Mouse (Mus musculus) erythroblast, embryonic 14.5 days (primary cell): ENCODE results near the gene Npm1. TPM values are rescaled to one million over a fixed set of nuclear protein-coding genes. Genes with fewer than 3 reads are reported as not detected.

Source experiments
- H3K27me3 ChIP-seq: 2 replicates; pipeline ENCODE4 v1.6.1; 2012; ENCODE audit warnings: inconsistent platforms; ENCODE audit not compliant: control insufficient read depth
- H3K36me3 ChIP-seq: 2 replicates; pipeline ENCODE4 v1.6.1; 2012; ENCODE audit warnings: mild to moderate bottlenecking, inconsistent platforms; ENCODE audit not compliant: control insufficient read depth
- H3K4me1 ChIP-seq: 2 replicates; pipeline ENCODE4 v1.6.1; 2012; ENCODE audit warnings: inconsistent platforms; ENCODE audit not compliant: control insufficient read depth
- H3K4me3 ChIP-seq: replicated peaks from 2 replicates; pipeline ENCODE3; 2012; ENCODE audit warnings: moderate library complexity, mild to moderate bottlenecking, inconsistent platforms
- H3K9me3 ChIP-seq: 2 replicates; pipeline ENCODE4 v1.6.1; 2012; ENCODE audit warnings: low read length, inconsistent platforms, mixed read lengths; ENCODE audit not compliant: control insufficient read depth
- GATA1 ChIP-seq: IDR thresholded peaks from 2 replicates; pipeline ENCODE4 v1.6.1; 2012; ENCODE audit warnings: low read length, inconsistent platforms, mixed read lengths
- TAL1 ChIP-seq: IDR thresholded peaks from 3 replicates; pipeline ENCODE4 v1.6.1; 2012; ENCODE audit warnings: low read length, inconsistent platforms, mixed read lengths
- polyA plus RNA-seq: library from polyadenylated mRNA; stranded (reverse); fragments of >175 nt; gene quantifications from 2 replicates; pipeline ENCODE4 v1.2.3, GENCODE M21; 2012

The Npm1 gene
- polyA plus RNA-seq, 1 experiment, result 5.8 TPM

DNA sequence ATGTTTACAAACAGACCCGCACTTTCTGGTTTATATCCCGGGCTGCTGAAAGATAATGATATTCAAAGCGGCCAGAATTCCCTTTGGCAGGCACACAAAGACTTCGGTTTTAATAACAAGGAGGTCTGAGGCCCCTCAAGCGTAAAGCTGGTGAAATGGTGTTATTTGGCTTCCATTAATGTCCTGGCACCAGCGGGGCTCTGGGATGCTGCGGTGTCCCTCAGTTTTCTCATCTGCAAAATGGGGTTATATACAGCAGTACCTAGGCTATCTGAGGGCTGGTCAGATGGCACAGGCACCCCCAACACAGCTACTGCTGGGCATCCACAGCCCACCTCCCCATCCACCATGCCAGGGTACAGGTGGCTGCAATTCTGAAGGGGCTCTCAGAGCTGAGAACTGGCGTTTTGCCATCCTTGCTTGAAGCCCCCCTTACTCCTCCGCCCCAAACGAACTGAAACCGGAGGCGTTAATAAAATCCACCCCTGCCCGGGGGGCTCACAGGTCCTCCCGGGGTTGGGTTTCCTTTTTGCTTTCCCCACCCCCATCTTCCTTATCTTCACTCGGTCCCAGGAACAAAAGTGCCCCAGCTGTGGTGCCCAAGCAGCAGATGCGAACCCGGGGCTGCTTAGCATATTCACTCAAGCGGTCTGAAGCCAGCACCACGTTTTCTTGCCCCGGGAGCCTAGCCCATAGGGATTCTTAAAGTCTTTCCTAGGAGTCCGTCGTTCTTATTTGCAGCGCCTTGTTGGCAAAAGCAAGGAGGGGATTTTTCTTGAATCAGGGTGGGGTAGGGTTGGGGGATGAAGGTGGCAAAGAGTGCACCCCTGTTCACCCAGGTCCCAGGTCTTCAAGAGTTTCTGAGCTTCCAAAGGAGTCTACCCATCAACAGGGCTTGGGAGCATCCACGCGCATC is 32.8 kb upstream of the Npm1 start:
- TF ChIP-seq GATA1 (no peak), TAL1 (no peak)
- Histone ChIP-seq H3K36me3 (no peaks in the 10 kb centered on the region), H3K4me3 (no peak overlapping the region), H3K9me3 (peaks cover 15% of the 10 kb centered on the region), H3K4me1 (no peaks in the 10 kb centered on the region), H3K27me3 (peaks cover 89% of the 10 kb centered on the region)

DNA sequence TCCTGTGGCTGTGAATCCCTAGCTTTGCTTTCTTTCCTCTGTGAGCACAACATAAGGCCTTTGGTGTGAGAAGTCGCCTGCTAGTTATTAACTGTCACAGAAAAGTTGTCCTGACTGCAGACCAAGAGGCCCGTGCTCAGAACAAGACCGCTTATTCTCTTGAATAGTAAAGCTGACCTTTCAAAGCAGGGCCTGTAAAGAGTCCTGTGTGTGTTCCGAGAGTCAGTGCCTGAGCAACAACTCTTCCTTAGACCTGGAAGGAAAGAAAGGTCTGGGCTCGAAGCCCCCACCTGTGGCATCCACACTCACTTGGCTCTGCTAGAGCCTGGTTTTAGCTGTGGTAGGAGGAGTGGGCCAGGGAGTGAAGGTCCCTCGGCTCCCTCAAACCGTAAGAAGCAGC is 32.1 kb upstream of the Npm1 start:
- TF ChIP-seq GATA1 (no peak), TAL1 (no peak)
- no peak overlapping the region for H3K4me3 ChIP-seq
- no peaks in the 10 kb centered on the region for H3K36me3 ChIP-seq
- no peaks in the 10 kb centered on the region for H3K4me1 ChIP-seq
- H3K27me3 ChIP-seq, result peaks cover 82% of the 10 kb centered on the region
- H3K9me3 ChIP-seq, result peaks cover 15% of the 10 kb centered on the region

DNA sequence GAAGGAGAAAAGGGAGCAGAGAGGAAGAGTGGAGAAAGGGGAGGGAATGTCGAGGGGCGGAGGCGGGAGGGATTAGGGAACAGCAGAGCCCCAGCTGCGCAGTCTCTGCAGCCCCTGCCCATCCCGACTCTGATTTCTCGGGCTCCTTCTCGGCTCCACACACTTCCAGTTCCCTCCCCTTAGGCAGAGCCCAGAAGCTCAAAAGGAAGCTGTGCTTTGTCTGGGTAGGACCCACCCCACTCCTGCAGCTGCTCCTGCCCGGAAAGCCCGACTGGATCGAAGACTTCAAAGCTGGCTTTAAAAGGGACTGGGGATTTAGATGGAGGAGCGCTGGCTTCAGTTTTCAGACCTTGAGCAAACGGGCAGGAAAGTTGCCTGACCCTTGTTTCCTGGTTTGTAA is 30.7 kb upstream of the Npm1 start:
- Histone ChIP-seq H3K36me3 (no peaks in the 10 kb centered on the region), H3K9me3 (peaks cover 15% of the 10 kb centered on the region), H3K27me3 (peaks cover 68% of the 10 kb centered on the region), H3K4me1 (no peaks in the 10 kb centered on the region), H3K4me3 (no peak overlapping the region)
- TF ChIP-seq GATA1 (no peak), TAL1 (no peak)

DNA sequence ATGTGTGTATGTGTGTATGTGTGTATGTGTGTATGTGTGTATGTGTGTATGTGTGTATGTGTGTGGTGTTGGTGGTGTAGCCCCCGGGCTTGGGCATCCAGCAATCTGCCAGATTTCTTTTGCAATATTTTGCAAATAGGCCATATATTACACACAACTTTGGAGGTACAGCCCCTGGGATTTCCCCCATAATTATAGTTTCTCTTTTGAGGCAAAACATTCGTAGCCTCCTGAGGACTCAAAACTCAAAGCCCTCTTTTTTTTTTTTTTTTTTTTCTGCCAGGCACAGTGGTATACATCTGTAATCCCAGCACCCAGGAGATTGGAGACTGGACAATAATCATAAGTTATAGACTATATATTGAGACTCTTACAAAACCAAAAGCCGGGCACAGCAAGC is 18.8 kb upstream of the Npm1 start:
- Histone ChIP-seq H3K36me3 (no peaks in the 10 kb centered on the region), H3K4me1 (no peaks in the 10 kb centered on the region), H3K4me3 (no peak overlapping the region), H3K9me3 (no peaks in the 10 kb centered on the region), H3K27me3 (peaks cover 42% of the 10 kb centered on the region)
- TF ChIP-seq TAL1, result no peak
- TF ChIP-seq GATA1, result no peak

DNA sequence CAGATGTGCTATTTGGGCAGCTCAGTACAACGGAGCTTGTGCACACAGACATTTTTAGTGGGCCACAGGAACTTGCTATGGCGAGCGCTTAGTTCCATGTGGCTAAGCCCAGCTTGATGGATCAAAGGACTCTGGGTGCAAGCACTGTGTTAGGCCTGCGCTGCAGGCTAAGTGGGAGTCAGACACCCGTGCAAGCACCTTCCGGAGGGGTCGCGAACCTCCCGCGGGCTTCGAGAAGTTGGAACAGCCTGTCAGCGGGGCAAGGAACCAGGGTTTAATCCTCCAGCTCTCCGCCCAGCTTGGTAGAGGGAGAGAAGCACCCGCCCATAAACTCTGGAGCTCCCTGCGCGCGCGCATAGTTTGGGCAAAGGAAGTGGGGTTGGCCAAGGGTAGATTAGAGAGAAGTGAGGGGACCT is 17.7 kb upstream of the Npm1 start:
- H3K36me3 ChIP-seq, result no peaks in the 10 kb centered on the region
- TF ChIP-seq GATA1, result no peak
- no peak for TF ChIP-seq TAL1
- H3K27me3 ChIP-seq, result peaks cover 52% of the 10 kb centered on the region
- H3K4me3 ChIP-seq, result no peak overlapping the region
- H3K9me3 ChIP-seq, result no peaks in the 10 kb centered on the region
- no peaks in the 10 kb centered on the region for H3K4me1 ChIP-seq

DNA sequence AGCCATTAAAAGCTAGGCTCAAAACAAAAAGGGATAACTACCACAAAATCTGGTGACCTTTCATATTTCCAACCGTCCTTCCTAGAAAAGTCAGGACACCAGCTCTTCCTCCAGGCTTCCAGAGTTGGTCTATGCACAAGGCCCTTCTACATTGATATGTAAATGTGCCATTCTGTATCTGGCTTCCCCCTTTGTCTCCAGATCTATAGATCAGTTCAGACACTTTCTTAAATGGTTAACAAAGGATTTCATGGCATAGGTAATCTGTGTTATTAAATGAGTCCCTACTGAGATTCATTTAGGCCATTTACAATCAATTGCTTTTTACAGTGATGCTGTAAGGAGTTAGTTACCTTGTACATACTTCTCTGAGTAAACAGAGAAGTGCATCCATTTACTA is 16.8 kb upstream of the Npm1 start:
- Histone ChIP-seq H3K9me3 (no peaks in the 10 kb centered on the region), H3K4me3 (no peak overlapping the region), H3K27me3 (peaks cover 59% of the 10 kb centered on the region), H3K4me1 (no peaks in the 10 kb centered on the region), H3K36me3 (no peaks in the 10 kb centered on the region)
- TF ChIP-seq GATA1 (no peak), TAL1 (no peak)

DNA sequence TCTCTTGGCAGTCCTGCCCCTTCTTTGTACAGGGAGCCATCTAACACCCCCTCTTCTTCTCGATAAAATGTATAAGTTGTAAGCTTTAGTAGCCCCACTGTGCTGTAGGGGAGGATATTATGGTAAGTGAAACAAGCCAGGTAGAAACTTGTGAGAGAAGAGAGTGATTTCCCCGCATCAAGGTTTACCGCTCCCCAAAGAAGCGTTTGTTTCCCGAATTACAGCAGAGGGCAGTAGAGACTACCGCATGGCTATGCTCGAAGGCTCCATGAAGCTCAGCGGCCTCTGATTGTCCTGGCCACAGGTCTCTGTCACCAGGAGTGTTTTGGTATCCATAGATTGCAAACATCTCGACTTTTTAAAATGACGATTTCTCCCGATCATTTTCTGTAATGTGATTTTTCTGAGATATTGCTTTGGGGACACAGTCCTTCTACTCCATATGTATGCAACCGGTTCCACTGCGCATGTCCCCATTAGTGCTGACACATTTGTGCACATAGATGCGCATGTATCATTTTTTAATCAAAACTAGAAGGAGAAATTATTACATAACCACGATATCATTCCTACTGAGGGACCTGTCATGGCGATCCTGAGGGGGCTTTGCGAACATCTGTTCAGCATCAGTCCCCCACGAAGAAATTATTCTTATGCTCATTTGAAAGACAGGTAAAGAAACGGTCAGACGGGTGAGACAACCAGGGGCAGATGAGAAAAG is 13.7 kb upstream of the Npm1 start:
- TF ChIP-seq TAL1, result no peak
- TF ChIP-seq GATA1, result no peak
- Histone ChIP-seq H3K9me3 (no peaks in the 10 kb centered on the region), H3K4me3 (no peak overlapping the region), H3K36me3 (no peaks in the 10 kb centered on the region), H3K27me3 (peaks cover 67% of the 10 kb centered on the region), H3K4me1 (no peaks in the 10 kb centered on the region)

DNA sequence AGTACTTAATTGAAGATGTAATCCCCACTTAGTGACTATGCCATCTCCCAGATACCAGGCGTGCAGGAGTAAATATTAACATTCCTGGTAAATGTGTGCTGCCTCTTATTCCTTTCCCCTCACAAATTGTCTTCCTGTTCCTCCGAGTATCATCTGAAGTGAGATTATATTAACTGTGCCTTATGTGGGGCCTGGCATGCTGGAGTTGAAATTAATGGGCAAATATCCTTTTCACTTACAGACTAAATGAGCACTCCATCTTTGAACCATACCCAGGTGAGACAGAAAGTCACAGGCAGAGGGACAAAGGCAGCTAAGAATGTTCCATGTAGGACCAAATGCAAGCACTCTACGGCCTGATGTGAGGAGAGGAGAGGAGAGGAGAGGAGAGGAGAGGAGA is 12.8 kb upstream of the Npm1 start:
- Histone ChIP-seq H3K4me1 (no peaks in the 10 kb centered on the region), H3K4me3 (no peak overlapping the region), H3K9me3 (no peaks in the 10 kb centered on the region), H3K27me3 (peaks cover 67% of the 10 kb centered on the region), H3K36me3 (no peaks in the 10 kb centered on the region)
- TF ChIP-seq GATA1 (no peak), TAL1 (no peak)

DNA sequence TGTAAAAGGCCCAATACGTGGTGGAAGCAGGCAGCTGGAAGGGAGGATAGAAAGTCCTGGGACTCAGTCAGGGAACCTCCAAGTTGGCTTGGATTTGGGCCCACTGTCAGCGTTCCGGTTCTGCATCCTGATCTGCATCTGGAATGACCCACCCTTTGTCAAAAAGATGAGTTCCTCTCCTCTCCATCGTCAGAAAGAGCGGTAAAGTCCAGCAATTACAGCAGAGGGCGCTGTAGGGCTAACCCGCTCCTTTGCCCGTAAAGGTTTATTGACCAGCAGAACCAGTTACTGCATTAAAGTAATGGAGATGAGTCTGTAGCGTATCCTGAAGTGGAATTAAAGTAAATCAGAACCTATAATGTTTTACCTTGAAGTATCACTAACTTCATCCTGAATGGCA is 7.5 kb upstream of the Npm1 start:
- H3K4me3 ChIP-seq, result no peak overlapping the region
- TF ChIP-seq GATA1 (no peak), TAL1 (no peak)
- H3K4me1 ChIP-seq, result no peaks in the 10 kb centered on the region
- H3K36me3 ChIP-seq, result no peaks in the 10 kb centered on the region
- H3K9me3 ChIP-seq, result no peaks in the 10 kb centered on the region
- peaks cover 46% of the 10 kb centered on the region for H3K27me3 ChIP-seq
